ENCODE assay signal across 9 mouse cellular contexts in the genomic region with DNA sequence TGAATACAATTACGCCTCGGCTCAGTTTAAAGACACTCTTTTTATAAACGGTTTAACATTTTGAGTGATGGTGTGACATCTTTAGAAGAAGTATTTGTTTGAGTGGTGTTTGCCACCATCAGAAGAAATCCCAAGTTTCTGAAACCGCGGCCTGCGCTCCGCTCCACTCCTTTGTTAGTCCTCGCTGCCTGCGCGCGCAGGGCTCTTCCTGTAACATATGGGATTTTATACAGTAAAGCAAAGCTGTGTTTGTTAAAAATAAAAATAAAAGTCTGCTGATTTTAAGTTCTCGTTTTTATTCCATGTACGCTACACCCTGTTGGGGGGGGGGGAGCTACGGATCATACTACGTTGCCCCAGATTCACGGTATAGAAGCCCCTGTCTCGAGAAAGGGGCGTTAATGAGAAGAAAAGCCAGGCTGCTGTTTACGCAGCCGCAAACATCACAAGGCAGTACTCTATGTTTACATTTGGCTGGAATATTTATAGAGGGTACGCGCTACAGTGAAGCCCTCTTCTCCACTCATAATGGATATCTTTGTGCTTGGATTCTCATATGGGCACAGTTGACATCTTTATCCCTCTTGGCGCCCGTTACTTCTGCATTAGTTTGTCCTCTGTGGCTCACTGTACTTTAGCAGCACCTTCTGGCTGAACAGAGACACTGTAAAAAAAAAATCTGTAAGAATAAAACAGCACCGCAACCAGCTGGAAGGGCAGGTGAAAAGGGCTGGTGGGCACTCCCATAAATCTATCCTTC.
DNase-seq lines count a peak whose midpoint lies in the region; ATAC-seq and TF ChIP-seq lines count a peak whose summit lies in the region.
"Had no signal": no experiment of that assay in that cellular context is flagged by ENCODE, and none has a peak within 500 bp of the region (broad histone marks: within the 10 kb centered on the region; RNA-seq: fewer than 3 reads in every experiment).

No protein-coding gene starts in this region.

- no peak overlapping the region for H3K4me3 ChIP-seq in kidney, adult 2 months (ENCODE audit: insufficient read depth, low read depth, low read length)
- peak overlapping the region; percentile 12; the same call in 1 of the 2 replicates for H3K4me3 ChIP-seq in forebrain, embryonic 16.5 days (replicated peaks; ENCODE audit: low read length)
- H3K4me3 ChIP-seq: liver, embryonic 13.5 days had no signal

- H3K9ac ChIP-seq in forebrain, embryonic 16.5 days (replicated peaks; ENCODE audit: low read depth, low read length), result peak overlapping the region; percentile 24; the same call in 1 of the 2 replicates
- H3K9ac ChIP-seq: liver, embryonic 13.5 days had no signal

- peak overlapping the region; percentile 41 for H3K4me2 ChIP-seq in forebrain, embryonic 16.5 days (ENCODE audit: low read length)
- H3K4me2 ChIP-seq: liver, embryonic 13.5 days had no signal

- intact Hi-C loops in left cerebral cortex, postnatal 4 days (cut with DNase I), result loop anchor here (2.0 to 10.0 kb wide), 5 partner anchors 144 to 1743 kb away; no protein-coding TSS in a partner anchor

- 0 out of 2 replicates have a peak, but pooled peaks have one; percentile 6 for TF ChIP-seq CTCF in kidney, adult 2 months (conservative IDR thresholded peaks at IDR 0.05; ENCODE audit: insufficient read depth, insufficient read length, low read depth, low read length)

- WGBS in kidney, adult 2 months, result 72% methylated on average over 25 of the region's 25 CpGs
- 52% methylated on average over 25 of the region's 25 CpGs for WGBS in forebrain, embryonic 16.5 days

- DNase-seq in kidney, adult 2 months, result no peak
- DNase-seq in kidney, adult 8-10 months, result no peak
- peak; percentile 14 for DNase-seq in left cerebral cortex, postnatal 4 days
- DNase-seq in right cerebral cortex, postnatal 10 days (ENCODE audit: low spot score in 2 of 2), result peak; percentile 64 to 79
- no peak for DNase-seq in ovary, adult 18-20 months (ENCODE audit: low spot score)
- DNase-seq in cerebellum, adult 18-20 months, result no peak
- DNase-seq: liver, embryonic 13.5 days had no signal

- no peaks in the 10 kb centered on the region for H3K4me1 ChIP-seq in kidney, adult 2 months (ENCODE audit: control insufficient read depth, insufficient read depth, low read length)
- H3K4me1 ChIP-seq in forebrain, embryonic 16.5 days (replicated peaks; ENCODE audit: control insufficient read depth, insufficient read depth, low read length), result peaks cover 3% of the 10 kb centered on the region; the same call in 1 of the 2 replicates
- H3K4me1 ChIP-seq: liver, embryonic 13.5 days had no signal

- no peak overlapping the region for H3K27ac ChIP-seq in kidney, adult 2 months (ENCODE audit: insufficient read depth, low read depth, low read length)
- H3K27ac ChIP-seq in forebrain, embryonic 16.5 days (ENCODE audit: low read length), result peak overlapping the region; percentile 68; the same call in 1 of the 2 replicates
- H3K27ac ChIP-seq: liver, embryonic 13.5 days had no signal

- H3K36me3 ChIP-seq in kidney, adult 2 months (ENCODE audit: control insufficient read depth, insufficient read depth, low read length), result no peaks in the 10 kb centered on the region
- no peaks in the 10 kb centered on the region for H3K36me3 ChIP-seq in forebrain, embryonic 16.5 days (ENCODE audit: control insufficient read depth, insufficient read depth)
- H3K36me3 ChIP-seq: liver, embryonic 13.5 days had no signal

- H3K27me3 ChIP-seq in kidney, adult 2 months (replicated peaks; ENCODE audit: control insufficient read depth, insufficient read depth, low read length), result no peaks in the 10 kb centered on the region
- H3K27me3 ChIP-seq in forebrain, embryonic 16.5 days (replicated peaks; ENCODE audit: control insufficient read depth, insufficient read depth, low read length), result no peaks in the 10 kb centered on the region
- H3K27me3 ChIP-seq: liver, embryonic 13.5 days had no signal

- peak; percentile 53 for ATAC-seq in CD4-positive, CD25-positive, alpha-beta regulatory T cell, adult 4 months
- peak; percentile 84 for ATAC-seq in forebrain, embryonic 16.5 days

- TF ChIP-seq POLR2A in kidney, adult 2 months (IDR thresholded peaks at IDR 0.05; ENCODE audit: low read depth, low read length), result no peak

- H3K9me3 ChIP-seq in forebrain, embryonic 16.5 days (ENCODE audit: control insufficient read depth, low read length), result no peaks in the 10 kb centered on the region
- H3K9me3 ChIP-seq: liver, embryonic 13.5 days had no signal

Comparison
In these comparisons a context has a peak if more than half of its experiments do, and no peak if none do; other contexts are left out.
1. DNase-seq: peak in left cerebral cortex, postnatal 4 days (single experiment) and right cerebral cortex, postnatal 10 days (2 of 2); none in kidney, adult 2 months (single experiment), kidney, adult 8-10 months (0 of 2), ovary, adult 18-20 months (single experiment) and cerebellum, adult 18-20 months (0 of 2).